Mouse (Mus musculus) adrenal gland, adult 2 months (tissue): ENCODE measurements at regions not wholly inside any gene's neighbourhood (a gene's known extent, or its start where the extent isn't known, plus 50 kb on each side); places are given as distances from the start of the nearest gene placed in this dataset.
"Not testable (repeated sequence)": the region's sequence is repeated elsewhere in the genome, so short reads cannot be mapped to it uniquely, and the experiment has no call there.

Experiments
- DNase-seq: peaks from one replicate; pipeline ENCODE4 v3.0.0; 2021

- no peak for DNase-seq
Measured at GRCm38 (mm10) chr17:4884761-4885160, 109.4 kb upstream of the Arid1b start.

- DNase-seq, result not testable (repeated sequence)
Measured at GRCm38 (mm10) chr17:4887331-4887730, 106.8 kb upstream of the Arid1b start.

- DNase-seq, result no peak
Measured at GRCm38 (mm10) chr17:4889577-4889976, 104.6 kb upstream of the Arid1b start.

GRCm38 (mm10) chr17:4890131-4890530 lies 104.0 kb upstream of the Arid1b start:
- DNase-seq, result no peak

GRCm38 (mm10) chr17:4891576-4891975 lies 102.6 kb upstream of the Arid1b start:
- DNase-seq, result no peak

GRCm38 (mm10) chr17:4894756-4895330 lies 99.3 kb upstream of the Arid1b start:
- DNase-seq, result not testable (repeated sequence)

- DNase-seq, result no peak
Measured at GRCm38 (mm10) chr17:4903129-4903528, 91.0 kb upstream of the Arid1b start.

- DNase-seq, result no peak
Measured at GRCm38 (mm10) chr17:4906504-4906903, 87.6 kb upstream of the Arid1b start.

- DNase-seq, result peak; percentile 56
Measured at GRCm38 (mm10) chr17:4907181-4907752, 86.9 kb upstream of the Arid1b start.

GRCm38 (mm10) chr17:4907841-4908571 lies 86.1 kb upstream of the Arid1b start:
- peak; percentile 96 for DNase-seq

GRCm38 (mm10) chr17:4908572-4908965 lies 85.6 kb upstream of the Arid1b start:
- no peak for DNase-seq

GRCm38 (mm10) chr17:4910182-4910581 lies 84.0 kb upstream of the Arid1b start:
- DNase-seq, result no peak

- no peak for DNase-seq
Measured at GRCm38 (mm10) chr17:4913001-4913400, 81.1 kb upstream of the Arid1b start.

GRCm38 (mm10) chr17:4919866-4920495 lies 74.2 kb upstream of the Arid1b start:
- no peak for DNase-seq

- no peak for DNase-seq
Measured at GRCm38 (mm10) chr17:4921121-4921520, 73.0 kb upstream of the Arid1b start.

GRCm38 (mm10) chr17:4928631-4929030 lies 65.5 kb upstream of the Arid1b start:
- DNase-seq, result no peak

GRCm38 (mm10) chr17:4935268-4935667 lies 58.9 kb upstream of the Arid1b start:
- DNase-seq, result no peak

GRCm38 (mm10) chr17:4940589-4940988 lies 53.5 kb upstream of the Arid1b start:
- DNase-seq, result no peak

- no peak for DNase-seq
Measured at GRCm38 (mm10) chr17:4941286-4941800, 52.8 kb upstream of the Arid1b start.

- DNase-seq, result no peak
Measured at GRCm38 (mm10) chr17:4942868-4943267, 51.3 kb upstream of the Arid1b start.
